In genomic region chr8:46208354-46208753, GRCm38 (mm10) we compare ENCODE assay signal across 8 mouse cellular contexts. TPM values are rescaled to one million over a fixed set of nuclear protein-coding genes. Genes with fewer than 3 reads are reported as not detected.
DNase-seq lines count a peak whose midpoint lies in the region; ATAC-seq and TF ChIP-seq lines count a peak whose summit lies in the region.

No protein-coding gene starts in this region.

- H3K4me3 ChIP-seq in intestine, embryonic 14.5 days (ENCODE audit: low read depth, low read length) = peak overlapping the region; percentile 21; the same call in 1 of the 2 replicates
- no peak overlapping the region; the same call in 1 of the 2 replicates for H3K4me3 ChIP-seq in intestine, embryonic 16.5 days (ENCODE audit: low read length)
- peak overlapping the region; percentile 14 for H3K4me3 ChIP-seq in brown adipose tissue, adult 24 weeks (ENCODE audit: insufficient read depth, low read depth, low read length)
- H3K4me3 ChIP-seq in gastrocnemius, adult 2 months = peak overlapping the region; percentile 75
- peak overlapping the region; percentile 84; the same call in 1 of the 2 replicates for H3K4me3 ChIP-seq in hindbrain, embryonic 12.5 days

- peaks cover 25% of the 10 kb centered on the region for H3K4me1 ChIP-seq in intestine, embryonic 14.5 days (replicated peaks; ENCODE audit: control insufficient read depth, insufficient read depth, low read length)
- peaks cover 22% of the 10 kb centered on the region for H3K4me1 ChIP-seq in intestine, embryonic 16.5 days (ENCODE audit: control insufficient read depth, insufficient read depth, low read length)
- H3K4me1 ChIP-seq in brown adipose tissue, adult 24 weeks (ENCODE audit: control insufficient read depth, insufficient read depth, insufficient read length, low read length) = peaks cover 14% of the 10 kb centered on the region
- H3K4me1 ChIP-seq in hindbrain, embryonic 12.5 days = peaks cover 31% of the 10 kb centered on the region

- H3K9me3 ChIP-seq in intestine, embryonic 14.5 days (ENCODE audit: control insufficient read depth, low read length) = no peaks in the 10 kb centered on the region
- H3K9me3 ChIP-seq in intestine, embryonic 16.5 days (ENCODE audit: control insufficient read depth, low read length) = no peaks in the 10 kb centered on the region
- no peaks in the 10 kb centered on the region for H3K9me3 ChIP-seq in hindbrain, embryonic 12.5 days (replicated peaks)

- H3K4me2 ChIP-seq in intestine, embryonic 14.5 days (ENCODE audit: low read length) = peak overlapping the region; percentile 84; the same call in 1 of the 2 replicates
- H3K4me2 ChIP-seq in intestine, embryonic 16.5 days (ENCODE audit: low read depth, low read length) = no peak overlapping the region
- peak overlapping the region; percentile 73 for H3K4me2 ChIP-seq in hindbrain, embryonic 12.5 days (replicated peaks)

- H3K36me3 ChIP-seq in intestine, embryonic 14.5 days (ENCODE audit: control insufficient read depth, insufficient read depth, low read length) = peaks cover 54% of the 10 kb centered on the region
- H3K36me3 ChIP-seq in intestine, embryonic 16.5 days (ENCODE audit: control insufficient read depth, insufficient read depth, low read length) = peaks cover 18% of the 10 kb centered on the region; the same call in 1 of the 2 replicates
- peaks cover 54% of the 10 kb centered on the region for H3K36me3 ChIP-seq in hindbrain, embryonic 12.5 days

- H3K27ac ChIP-seq in intestine, embryonic 14.5 days (ENCODE audit: low read depth) = no peak overlapping the region
- no peak overlapping the region for H3K27ac ChIP-seq in intestine, embryonic 16.5 days (ENCODE audit: low read length)
- H3K27ac ChIP-seq in brown adipose tissue, adult 24 weeks (replicated peaks; ENCODE audit: low read depth, low read length) = no peak overlapping the region
- peak overlapping the region; percentile 96 for H3K27ac ChIP-seq in gastrocnemius, adult 2 months
- H3K27ac ChIP-seq in hindbrain, embryonic 12.5 days = no peak overlapping the region

- ATAC-seq in intestine, embryonic 14.5 days (replicated peaks; ENCODE audit: low FRiP score, low TSS enrichment, low read depth) = no peak
- ATAC-seq in intestine, embryonic 16.5 days = no peak
- ATAC-seq in hindbrain, embryonic 12.5 days (ENCODE audit: low FRiP score) = no peak

- intact Hi-C loops in gastrocnemius, adult 2 months (cut with DNase I) = no loop called here

- no peak for TF ChIP-seq CTCF in gastrocnemius, adult 2 months (IDR thresholded peaks at IDR 0.05)

- 88% methylated on average over 12 of the region's 12 CpGs for WGBS in intestine, embryonic 14.5 days
- WGBS in intestine, embryonic 16.5 days = 78% methylated on average over 12 of the region's 12 CpGs
- WGBS in hindbrain, embryonic 12.5 days = 90% methylated on average over 12 of the region's 12 CpGs

- H3K27me3 ChIP-seq in intestine, embryonic 14.5 days (replicated peaks; ENCODE audit: control insufficient read depth, insufficient read depth, low read length) = no peaks in the 10 kb centered on the region
- no peaks in the 10 kb centered on the region for H3K27me3 ChIP-seq in intestine, embryonic 16.5 days (replicated peaks; ENCODE audit: control insufficient read depth, insufficient read depth, low read length)
- no peaks in the 10 kb centered on the region for H3K27me3 ChIP-seq in hindbrain, embryonic 12.5 days

- no peak for DNase-seq in intestine, embryonic 14.5 days (ENCODE audit: low spot score)
- peak; percentile 88 for DNase-seq in gastrocnemius, adult 2 months
- DNase-seq in lung, postnatal 4 days = peak; percentile 38 to 54
- DNase-seq in B cell, adult 2 months = no peak
- no peak for DNase-seq in spleen, adult 18-20 months

- H3K9ac ChIP-seq in intestine, embryonic 14.5 days (ENCODE audit: low read length) = no peak overlapping the region
- no peak overlapping the region for H3K9ac ChIP-seq in intestine, embryonic 16.5 days (ENCODE audit: low read depth, low read length)
- H3K9ac ChIP-seq in hindbrain, embryonic 12.5 days = peak overlapping the region; percentile 95; the same call in 1 of the 2 replicates

RNA-seq across cellular contexts. Expression of gene Slc25a4, which starts 2.7 kb away (rescaled TPM):
- polyA plus RNA-seq in intestine, embryonic 14.5 days (2014; fragmentation: Nextera tagmentation; extraction: Ambion mirVana) = 516 and 522 TPM in 2 replicates
- 360 and 397 TPM in 2 replicates for polyA plus RNA-seq in intestine, embryonic 16.5 days (2015; fragmentation: Nextera tagmentation; extraction: Ambion mirVana)
- polyA plus RNA-seq in brown adipose tissue, adult 24 weeks (2012; ENCODE audit: insufficient read depth, insufficient read length, missing spikeins) = 451 and 574 TPM in 2 replicates
- total RNA-seq in gastrocnemius, adult 2 months (2021) = 1,000 to 10,000 TPM; 2,736 to 3,418 TPM
- 561 and 574 TPM in 2 replicates for polyA plus RNA-seq in hindbrain, embryonic 12.5 days (2016; fragmentation: Nextera tagmentation; extraction: Ambion mirVana)

RNA-seq across cellular contexts. Expression of gene Snx25, which starts 56.4 kb away (rescaled TPM):
- polyA plus RNA-seq in intestine, embryonic 14.5 days (2014; fragmentation: Nextera tagmentation; extraction: Ambion mirVana) = 11.1 and 11.2 TPM in 2 replicates
- 5.9 and 7.6 TPM in 2 replicates for polyA plus RNA-seq in intestine, embryonic 16.5 days (2015; fragmentation: Nextera tagmentation; extraction: Ambion mirVana)
- 9.2 and 14.3 TPM in 2 replicates for polyA plus RNA-seq in brown adipose tissue, adult 24 weeks (2012; ENCODE audit: insufficient read depth, insufficient read length, missing spikeins)
- 1 to 10 TPM; 6.0 to 6.4 TPM for total RNA-seq in gastrocnemius, adult 2 months (2021)
- 5.6 and 5.9 TPM in 2 replicates for polyA plus RNA-seq in hindbrain, embryonic 12.5 days (2016; fragmentation: Nextera tagmentation; extraction: Ambion mirVana)

RNA-seq across cellular contexts. Expression of gene Cfap97, which starts 56.8 kb away (rescaled TPM):
- polyA plus RNA-seq in intestine, embryonic 14.5 days (2014; fragmentation: Nextera tagmentation; extraction: Ambion mirVana) = 19.8 and 21.0 TPM in 2 replicates
- polyA plus RNA-seq in intestine, embryonic 16.5 days (2015; fragmentation: Nextera tagmentation; extraction: Ambion mirVana) = 15.0 and 17.1 TPM in 2 replicates
- polyA plus RNA-seq in brown adipose tissue, adult 24 weeks (2012; ENCODE audit: insufficient read depth, insufficient read length, missing spikeins) = 6.7 and 9.0 TPM in 2 replicates
- 10 to 100 TPM; 12.4 to 13.0 TPM for total RNA-seq in gastrocnemius, adult 2 months (2021)
- polyA plus RNA-seq in hindbrain, embryonic 12.5 days (2016; fragmentation: Nextera tagmentation; extraction: Ambion mirVana) = 26.3 and 28.7 TPM in 2 replicates

Comparison
In these comparisons a context has a peak if more than half of its experiments do, and no peak if none do; other contexts are left out.
1. DNase-seq: peak in gastrocnemius, adult 2 months (single experiment) and lung, postnatal 4 days (2 of 2); none in intestine, embryonic 14.5 days (single experiment), B cell, adult 2 months (0 of 2) and spleen, adult 18-20 months (0 of 2).